Mouse (Mus musculus) hindlimb bud, embryonic 11.5 days (tissue): ENCODE data around the gene Agpat3.

ENCODE experiments used
- DNase-seq: peaks from one replicate; pipeline ENCODE4 v3.0.0-alpha.2; 2012; ENCODE audit warnings: low read depth, low spot score; ENCODE audit errors: extremely low spot score

Agpat3 gene

DNA sequence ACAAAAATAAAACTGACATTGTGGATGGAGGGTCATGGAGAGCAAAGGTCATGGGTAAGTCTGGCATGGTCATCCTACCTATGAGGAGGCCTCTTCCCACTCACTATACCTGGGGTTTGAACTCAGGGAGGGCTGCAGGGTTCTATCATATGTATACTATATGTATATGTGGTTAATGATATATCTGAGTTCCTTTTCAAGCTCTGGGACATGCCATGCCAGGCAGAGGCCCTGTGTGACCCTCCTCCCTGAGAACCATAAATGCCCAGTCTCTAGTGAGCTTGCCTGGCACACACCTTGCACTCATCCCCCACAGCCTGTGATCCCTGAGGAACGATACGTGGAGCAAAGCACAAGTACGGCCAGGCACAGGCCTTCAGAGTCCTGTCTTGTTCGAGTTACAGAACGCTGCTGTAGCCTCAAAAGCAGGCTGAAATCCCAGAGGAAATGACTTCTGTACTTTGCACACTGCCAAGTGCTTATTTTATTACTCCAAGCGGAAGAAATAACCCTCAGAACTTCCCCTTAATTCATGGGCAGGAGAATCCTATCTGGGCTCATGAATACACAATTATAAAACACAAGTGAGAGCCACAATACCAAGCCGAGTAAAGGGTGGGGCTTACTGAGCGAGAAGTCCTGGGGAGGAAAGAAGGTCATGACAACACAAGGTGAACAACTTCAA, 124.3 kb downstream of the Agpat3 start:
- no peak for DNase-seq

DNA sequence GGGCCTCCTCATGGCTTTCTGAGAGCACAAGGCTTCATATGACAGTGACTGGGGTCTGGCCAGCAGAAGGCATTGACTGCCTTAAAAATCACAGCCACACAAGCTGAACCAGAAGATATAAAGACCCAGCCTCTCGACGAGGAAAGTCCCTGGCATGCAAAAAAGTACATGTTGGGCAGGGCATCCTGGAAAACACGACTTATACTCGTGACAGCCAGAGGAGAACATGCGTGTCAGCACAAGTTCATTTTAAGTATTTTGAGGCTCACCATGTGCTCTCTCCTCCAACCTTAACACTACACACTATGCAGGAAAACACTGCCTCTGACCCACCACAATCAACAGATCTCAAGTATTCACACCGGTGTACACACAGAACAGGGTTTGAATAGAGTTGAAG, 128.2 kb downstream of the Agpat3 start:
- DNase-seq: no peak

DNA sequence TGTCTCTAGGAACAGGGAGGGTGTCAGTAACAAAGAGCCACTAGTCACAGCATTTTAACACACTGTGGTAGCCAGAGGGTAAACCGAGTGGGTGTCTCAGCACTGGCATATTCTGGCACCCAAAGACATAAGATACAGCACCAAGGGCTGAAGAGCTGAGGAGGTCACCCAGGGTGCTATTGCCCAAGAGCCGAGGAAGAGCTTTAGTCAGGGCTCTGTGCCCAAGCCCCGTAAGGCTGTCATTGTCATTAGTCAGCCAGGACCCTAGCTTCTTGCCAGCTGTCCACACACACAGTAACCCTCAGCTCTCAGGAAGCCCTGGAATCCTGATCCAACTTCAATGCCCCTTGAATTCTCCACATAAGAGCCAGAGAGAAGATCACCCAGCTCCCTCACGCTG, 129.4 kb downstream of the Agpat3 start:
- DNase-seq: no peak

DNA sequence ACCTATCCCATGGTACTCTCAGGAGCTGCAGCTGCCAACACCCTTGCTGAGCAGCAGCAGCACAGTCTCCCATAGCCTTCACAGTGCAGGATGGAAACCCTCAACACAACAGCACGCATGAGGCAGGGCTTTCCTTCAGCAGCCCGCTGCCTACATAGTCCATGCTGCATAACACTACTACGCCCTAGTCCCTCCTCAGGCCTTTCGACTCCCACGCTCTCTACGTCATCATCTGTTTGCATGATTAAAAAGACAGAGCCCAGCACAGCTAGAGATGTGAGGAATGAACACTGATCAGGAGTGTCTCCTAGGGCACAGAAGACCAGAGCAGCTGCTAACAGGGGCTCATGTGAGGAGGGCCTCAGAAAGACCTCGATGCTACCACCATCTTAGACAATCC, 131.0 kb downstream of the Agpat3 start:
- DNase-seq: no peak

- no peak for DNase-seq
Observed at GRCm38 (mm10) chr10:78219528-78219927, 132.8 kb downstream of the Agpat3 start.
